Mouse (Mus musculus) heart, postnatal 0 days (tissue): ENCODE results near the gene P2ry10.

ENCODE experiments used
- CTCF ChIP-seq: IDR thresholded peaks from 2 replicates; pipeline ENCODE4 v1.5.1; 2016; ENCODE audit warnings: antibody characterized with exemption, control low read depth, low read depth
- EP300 ChIP-seq: IDR thresholded peaks from 2 replicates; pipeline ENCODE4 v1.6.1; 2016; ENCODE audit warnings: antibody characterized with exemption, low read depth

DNA sequence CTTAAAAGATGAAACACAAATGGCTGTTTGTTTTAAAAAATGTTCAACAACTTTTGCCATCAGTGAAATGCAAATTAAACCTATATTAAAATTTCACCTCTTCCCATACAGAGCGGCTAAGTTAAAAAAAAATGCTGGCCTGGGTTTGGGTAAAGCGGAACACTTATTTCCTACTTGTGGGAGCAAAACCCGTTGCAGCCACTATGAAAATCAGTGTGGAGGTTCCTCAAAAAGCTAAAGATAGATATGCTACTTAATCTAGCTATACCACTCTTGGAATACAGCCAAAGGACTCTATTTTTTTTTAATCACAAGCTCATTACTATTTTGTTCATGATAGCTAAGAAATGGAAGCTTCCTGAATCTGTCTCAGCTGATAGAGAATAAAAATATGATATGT is 54.9 kb downstream of the P2ry10 start:
- TF ChIP-seq CTCF (no peak), EP300 (no peak)
